Mouse (Mus musculus): ENCODE results near the gene Fermt1. TPM values are rescaled to one million over a fixed set of nuclear protein-coding genes. Genes with fewer than 3 reads are reported as not detected.

The Fermt1 gene
- polyA plus RNA-seq, 1 experiment from 2014 or later, result not detected

- Histone ChIP-seq H3K9me3 (ENCODE audit: control insufficient read depth, low read length) (no peaks in the 10 kb centered on the region), H3K27ac (ENCODE audit: low read length) (no peak overlapping the region), H3K27me3 (replicated peaks; ENCODE audit: control insufficient read depth, insufficient read depth, low read length) (peaks cover 9% of the 10 kb centered on the region), H3K4me2 (ENCODE audit: low read length) (no peak overlapping the region), H3K36me3 (ENCODE audit: control insufficient read depth, insufficient read depth) (no peaks in the 10 kb centered on the region), H3K4me3 (replicated peaks; ENCODE audit: low read length) (no peak overlapping the region), H3K9ac (replicated peaks; ENCODE audit: low read depth, low read length) (no peak overlapping the region), H3K4me1 (replicated peaks; ENCODE audit: control insufficient read depth, insufficient read depth, low read length) (0 out of 2 replicates have a peak, but pooled peaks cover 1% of the 10 kb centered on the region)
- ATAC-seq, result no peak
- WGBS, result 70% methylated on average over 10 of the region's 10 CpGs
These were observed 71.9 kb downstream of the Fermt1 start for GRCm38 (mm10) chr2:132873657-132874326.

- WGBS, result 70% methylated on average over 3 of the region's 3 CpGs
- ATAC-seq, result no peak
- H3K36me3 ChIP-seq (ENCODE audit: control insufficient read depth, insufficient read depth), result peaks cover 3% of the 10 kb centered on the region
- no peak overlapping the region for H3K27ac ChIP-seq (ENCODE audit: low read length)
- H3K9me3 ChIP-seq (ENCODE audit: control insufficient read depth, low read length), result no peaks in the 10 kb centered on the region
- H3K27me3 ChIP-seq (replicated peaks; ENCODE audit: control insufficient read depth, insufficient read depth, low read length), result no peaks in the 10 kb centered on the region
- H3K9ac ChIP-seq (replicated peaks; ENCODE audit: low read depth, low read length), result no peak overlapping the region
- no peak overlapping the region for H3K4me3 ChIP-seq (replicated peaks; ENCODE audit: low read length)
- no peaks in the 10 kb centered on the region for H3K4me1 ChIP-seq (replicated peaks; ENCODE audit: control insufficient read depth, insufficient read depth, low read length)
- H3K4me2 ChIP-seq (ENCODE audit: low read length), result no peak overlapping the region
These were observed 74.0 kb downstream of the Fermt1 start for GRCm38 (mm10) chr2:132871663-132872062.

- no peak overlapping the region for H3K27ac ChIP-seq (ENCODE audit: low read length)
- no peaks in the 10 kb centered on the region for H3K4me1 ChIP-seq (replicated peaks; ENCODE audit: control insufficient read depth, insufficient read depth, low read length)
- no peak overlapping the region for H3K4me2 ChIP-seq (ENCODE audit: low read length)
- H3K9me3 ChIP-seq (ENCODE audit: control insufficient read depth, low read length), result no peaks in the 10 kb centered on the region
- 84% methylated on average over 4 of the region's 4 CpGs for WGBS
- ATAC-seq, result no peak
- H3K36me3 ChIP-seq (ENCODE audit: control insufficient read depth, insufficient read depth), result peaks cover 6% of the 10 kb centered on the region
- H3K27me3 ChIP-seq (replicated peaks; ENCODE audit: control insufficient read depth, insufficient read depth, low read length), result no peaks in the 10 kb centered on the region
- H3K4me3 ChIP-seq (replicated peaks; ENCODE audit: low read length), result no peak overlapping the region
- H3K9ac ChIP-seq (replicated peaks; ENCODE audit: low read depth, low read length), result no peak overlapping the region
These were observed 75.4 kb downstream of the Fermt1 start for GRCm38 (mm10) chr2:132870286-132870685.

GRCm38 (mm10) chr2:132869682-132870081 is 76.0 kb downstream of the Fermt1 start:
- H3K9ac ChIP-seq (replicated peaks; ENCODE audit: low read depth, low read length), result no peak overlapping the region
- peaks cover 9% of the 10 kb centered on the region for H3K36me3 ChIP-seq (ENCODE audit: control insufficient read depth, insufficient read depth)
- no peaks in the 10 kb centered on the region for H3K27me3 ChIP-seq (replicated peaks; ENCODE audit: control insufficient read depth, insufficient read depth, low read length)
- H3K4me2 ChIP-seq (ENCODE audit: low read length), result no peak overlapping the region
- H3K9me3 ChIP-seq (ENCODE audit: control insufficient read depth, low read length), result no peaks in the 10 kb centered on the region
- H3K27ac ChIP-seq (ENCODE audit: low read length), result no peak overlapping the region
- WGBS, result 89% methylated on average over 5 of the region's 5 CpGs
- no peak for ATAC-seq
- H3K4me1 ChIP-seq (replicated peaks; ENCODE audit: control insufficient read depth, insufficient read depth, low read length), result no peaks in the 10 kb centered on the region
- no peak overlapping the region for H3K4me3 ChIP-seq (replicated peaks; ENCODE audit: low read length)

GRCm38 (mm10) chr2:132867521-132867920 is 78.2 kb downstream of the Fermt1 start:
- peaks cover 13% of the 10 kb centered on the region for H3K36me3 ChIP-seq (ENCODE audit: control insufficient read depth, insufficient read depth)
- H3K27me3 ChIP-seq (replicated peaks; ENCODE audit: control insufficient read depth, insufficient read depth, low read length), result no peaks in the 10 kb centered on the region
- 76% methylated on average over 5 of the region's 5 CpGs for WGBS
- no peaks in the 10 kb centered on the region for H3K4me1 ChIP-seq (replicated peaks; ENCODE audit: control insufficient read depth, insufficient read depth, low read length)
- H3K9ac ChIP-seq (replicated peaks; ENCODE audit: low read depth, low read length), result no peak overlapping the region
- ATAC-seq, result no peak
- H3K27ac ChIP-seq (ENCODE audit: low read length), result no peak overlapping the region
- no peak overlapping the region for H3K4me3 ChIP-seq (replicated peaks; ENCODE audit: low read length)
- no peaks in the 10 kb centered on the region for H3K9me3 ChIP-seq (ENCODE audit: control insufficient read depth, low read length)
- H3K4me2 ChIP-seq (ENCODE audit: low read length), result no peak overlapping the region

- WGBS, result 99% methylated on average over 2 of the region's 2 CpGs
- H3K27ac ChIP-seq (ENCODE audit: low read length), result no peak overlapping the region
- H3K4me2 ChIP-seq (ENCODE audit: low read length), result no peak overlapping the region
- H3K4me3 ChIP-seq (replicated peaks; ENCODE audit: low read length), result no peak overlapping the region
- no peaks in the 10 kb centered on the region for H3K9me3 ChIP-seq (ENCODE audit: control insufficient read depth, low read length)
- H3K27me3 ChIP-seq (replicated peaks; ENCODE audit: control insufficient read depth, insufficient read depth, low read length), result no peaks in the 10 kb centered on the region
- no peak for ATAC-seq
- no peak overlapping the region for H3K9ac ChIP-seq (replicated peaks; ENCODE audit: low read depth, low read length)
- no peaks in the 10 kb centered on the region for H3K4me1 ChIP-seq (replicated peaks; ENCODE audit: control insufficient read depth, insufficient read depth, low read length)
- peaks cover 13% of the 10 kb centered on the region for H3K36me3 ChIP-seq (ENCODE audit: control insufficient read depth, insufficient read depth)
These were observed 82.4 kb downstream of the Fermt1 start for GRCm38 (mm10) chr2:132863325-132863724.

- Histone ChIP-seq H3K9me3 (ENCODE audit: control insufficient read depth, low read length) (no peaks in the 10 kb centered on the region), H3K27ac (ENCODE audit: low read length) (no peak overlapping the region), H3K4me2 (ENCODE audit: low read length) (no peak overlapping the region), H3K27me3 (replicated peaks; ENCODE audit: control insufficient read depth, insufficient read depth, low read length) (no peaks in the 10 kb centered on the region), H3K4me1 (replicated peaks; ENCODE audit: control insufficient read depth, insufficient read depth, low read length) (no peaks in the 10 kb centered on the region), H3K9ac (replicated peaks; ENCODE audit: low read depth, low read length) (no peak overlapping the region), H3K4me3 (replicated peaks; ENCODE audit: low read length) (no peak overlapping the region), H3K36me3 (ENCODE audit: control insufficient read depth, insufficient read depth) (peaks cover 9% of the 10 kb centered on the region)
- WGBS, result 86% methylated on average over 2 of the region's 2 CpGs
- no peak for ATAC-seq
These were observed 84.2 kb downstream of the Fermt1 start for GRCm38 (mm10) chr2:132861456-132861855.

GRCm38 (mm10) chr2:132860435-132860834 is 85.3 kb downstream of the Fermt1 start:
- ATAC-seq, result no peak
- Histone ChIP-seq H3K4me2 (ENCODE audit: low read length) (no peak overlapping the region), H3K4me1 (replicated peaks; ENCODE audit: control insufficient read depth, insufficient read depth, low read length) (no peaks in the 10 kb centered on the region), H3K9ac (replicated peaks; ENCODE audit: low read depth, low read length) (no peak overlapping the region), H3K9me3 (ENCODE audit: control insufficient read depth, low read length) (no peaks in the 10 kb centered on the region), H3K36me3 (ENCODE audit: control insufficient read depth, insufficient read depth) (peaks cover 7% of the 10 kb centered on the region), H3K4me3 (replicated peaks; ENCODE audit: low read length) (no peak overlapping the region), H3K27me3 (replicated peaks; ENCODE audit: control insufficient read depth, insufficient read depth, low read length) (no peaks in the 10 kb centered on the region), H3K27ac (ENCODE audit: low read length) (no peak overlapping the region)

- 74% methylated on average over 5 of the region's 5 CpGs for WGBS
These were observed 89.4 kb downstream of the Fermt1 start for GRCm38 (mm10) chr2:132856333-132856732.

More at GRCm38 (mm10) chr2:132856333-132856732, 89.4 kb downstream of the Fermt1 start:
- no peaks in the 10 kb centered on the region for H3K9me3 ChIP-seq (ENCODE audit: control insufficient read depth, low read length)
- H3K27ac ChIP-seq (ENCODE audit: low read length), result no peak overlapping the region
- no peak for ATAC-seq
- no peaks in the 10 kb centered on the region for H3K4me1 ChIP-seq (replicated peaks; ENCODE audit: control insufficient read depth, insufficient read depth, low read length)
- H3K9ac ChIP-seq (replicated peaks; ENCODE audit: low read depth, low read length), result no peak overlapping the region
- H3K4me2 ChIP-seq (ENCODE audit: low read length), result no peak overlapping the region
- no peak overlapping the region for H3K4me3 ChIP-seq (replicated peaks; ENCODE audit: low read length)
- no peaks in the 10 kb centered on the region for H3K27me3 ChIP-seq (replicated peaks; ENCODE audit: control insufficient read depth, insufficient read depth, low read length)
- peaks cover 4% of the 10 kb centered on the region for H3K36me3 ChIP-seq (ENCODE audit: control insufficient read depth, insufficient read depth)
